Mouse (Mus musculus) gastrocnemius, postnatal 10 days (tissue): ENCODE measurements around the gene Abhd14b. TPM values are rescaled to one million over a fixed set of nuclear protein-coding genes. Genes with fewer than 3 reads are reported as not detected.

Experiments used
- DNase-seq: peaks from one replicate; pipeline ENCODE4 v3.0.0; 2021; ENCODE audit warnings: mixed read lengths
- long read RNA-seq, 2 experiments: library from polyadenylated mRNA; stranded (forward); transcript quantifications; one replicate each; pipeline ENCODE4 v2.0.0; 2021
- total RNA-seq, 2 experiments: library from RNA; stranded (reverse); gene quantifications; 2 replicates each; pipeline ENCODE4 v1.2.3; 2021

Gene Abhd14b
- 1 to 10 TPM; 6.3 to 7.5 TPM for total RNA-seq
- long read RNA-seq, experiment 1, partial matches to known transcripts, result 2 of 9 reads
- long read RNA-seq, experiment 1, other reads (novel, unspliced or antisense), result 3 of 9 reads
- long read RNA-seq, experiment 2, partial matches to known transcripts, result 1 of 6 reads
- long read RNA-seq, experiment 2, other reads (novel, unspliced or antisense), result 1 of 6 reads

DNA sequence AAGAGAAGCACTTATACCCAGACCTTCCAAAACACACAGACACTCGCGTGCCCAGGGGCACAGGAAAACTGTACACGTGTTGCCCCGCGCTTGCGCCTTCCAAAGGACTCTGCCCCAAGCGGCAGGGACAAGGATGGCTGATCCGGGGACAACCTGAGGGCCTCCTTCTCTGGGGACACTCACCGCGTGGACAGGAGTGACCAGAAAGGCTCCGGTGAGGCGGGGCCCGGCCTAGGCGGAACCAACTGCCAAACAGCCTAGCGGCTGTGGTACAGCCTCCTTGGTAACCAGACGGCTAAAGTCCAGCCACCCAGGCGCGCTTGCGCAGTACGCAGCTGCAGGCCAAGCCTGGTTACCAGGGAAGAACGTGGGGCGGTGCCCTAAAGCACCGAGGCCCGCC is at the start of gene Abhd14b, which contains the start of gene Abhd14a:
Gene Abhd14b, plus strand, starts transcription at position 112 of the 400 bp plus-strand sequence.
Gene Abhd14a, minus strand, starts transcription at position 331 of the 400 bp plus-strand sequence.
- peak; percentile 93 for DNase-seq

DNA sequence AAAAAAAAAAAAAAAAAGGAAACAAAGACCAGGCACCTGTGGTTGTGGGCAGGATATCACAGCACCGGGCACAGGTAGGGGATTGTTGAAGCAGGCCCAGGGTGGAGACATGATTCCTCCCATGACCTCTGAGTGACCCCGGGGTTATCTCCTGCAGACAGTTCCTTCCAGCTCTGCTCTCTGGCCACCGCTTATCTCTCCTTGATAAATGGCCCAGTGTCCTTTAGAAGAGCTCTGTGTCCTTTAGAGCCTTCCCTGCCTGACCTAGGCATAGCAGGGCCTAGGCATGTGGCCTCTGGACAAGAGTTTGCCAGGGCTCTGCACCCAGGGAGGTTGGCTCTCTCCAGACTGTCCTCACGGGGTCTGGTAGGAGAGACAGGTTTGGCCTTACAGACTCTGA is 49.5 kb upstream of the Abhd14b start:
- no peak for DNase-seq

DNA sequence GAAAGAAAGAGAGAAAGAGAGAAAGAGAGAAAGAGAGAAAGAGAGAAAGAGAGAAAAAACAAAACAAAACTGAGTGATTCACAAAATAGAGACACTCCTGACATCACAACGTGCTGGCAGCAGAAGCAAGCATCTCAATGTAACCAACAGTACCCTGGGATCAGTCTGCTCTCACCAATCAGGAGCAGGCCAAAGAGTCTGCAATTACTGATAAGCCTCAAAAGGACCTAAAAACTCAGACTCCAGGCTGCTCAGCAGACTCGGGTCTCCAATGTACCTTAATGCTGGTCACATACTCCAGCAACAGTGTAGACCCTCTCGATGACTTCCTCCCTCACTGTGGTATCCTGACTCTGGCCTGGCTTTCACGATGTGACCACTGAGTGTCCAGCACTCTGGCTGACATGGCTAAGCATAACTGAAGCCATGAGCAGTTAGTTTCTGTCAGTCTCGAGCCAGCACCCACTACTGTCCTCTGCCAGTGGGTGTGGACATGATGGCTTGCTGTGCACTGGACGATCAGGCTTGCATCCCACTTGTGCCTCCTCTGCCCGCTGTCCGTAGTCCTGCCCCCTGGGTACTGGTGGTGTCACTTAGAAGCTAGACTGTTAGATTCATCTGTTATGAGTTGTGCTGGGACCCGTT is 48.5 kb upstream of the Abhd14b start:
- no peak for DNase-seq

DNA sequence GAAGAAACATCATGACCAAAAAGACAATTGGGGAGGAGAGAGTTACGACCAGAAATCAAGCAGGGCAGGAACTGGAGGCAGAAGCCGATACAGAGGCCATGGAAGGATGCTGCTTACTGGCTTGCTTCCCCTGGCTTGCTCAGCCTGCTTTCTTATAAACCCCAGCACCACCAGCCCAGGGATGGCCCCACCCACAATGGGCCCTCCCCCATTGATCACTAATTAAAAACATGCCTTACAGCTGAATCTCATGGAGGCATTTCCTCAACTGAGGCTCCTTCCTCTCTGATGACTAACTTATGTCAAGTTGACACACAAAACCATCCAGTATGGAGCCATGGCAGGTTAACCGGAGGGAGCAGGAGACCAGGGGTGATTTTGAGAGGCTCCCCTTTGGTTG is 47.5 kb upstream of the Abhd14b start:
- no peak for DNase-seq

DNA sequence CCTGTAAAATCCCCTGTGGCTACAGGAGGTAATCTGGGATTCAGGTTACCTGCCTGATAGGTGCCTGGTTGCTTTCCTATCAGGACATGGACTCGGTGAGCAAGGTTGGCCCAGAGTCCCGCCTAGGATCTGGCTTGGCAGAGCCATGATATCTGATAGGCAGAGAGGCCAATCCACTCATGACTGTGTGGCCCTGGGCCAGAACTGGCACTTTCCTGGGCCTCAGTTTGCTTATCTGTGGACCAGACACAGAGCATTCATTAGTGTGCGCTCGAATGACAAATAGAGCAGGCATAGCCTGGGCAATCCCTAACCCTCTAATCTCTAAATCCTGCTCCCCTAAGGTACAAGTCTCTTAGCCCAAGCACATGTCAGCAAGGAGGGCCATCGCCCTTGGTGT is 45.1 kb upstream of the Abhd14b start:
- no peak for DNase-seq

DNA sequence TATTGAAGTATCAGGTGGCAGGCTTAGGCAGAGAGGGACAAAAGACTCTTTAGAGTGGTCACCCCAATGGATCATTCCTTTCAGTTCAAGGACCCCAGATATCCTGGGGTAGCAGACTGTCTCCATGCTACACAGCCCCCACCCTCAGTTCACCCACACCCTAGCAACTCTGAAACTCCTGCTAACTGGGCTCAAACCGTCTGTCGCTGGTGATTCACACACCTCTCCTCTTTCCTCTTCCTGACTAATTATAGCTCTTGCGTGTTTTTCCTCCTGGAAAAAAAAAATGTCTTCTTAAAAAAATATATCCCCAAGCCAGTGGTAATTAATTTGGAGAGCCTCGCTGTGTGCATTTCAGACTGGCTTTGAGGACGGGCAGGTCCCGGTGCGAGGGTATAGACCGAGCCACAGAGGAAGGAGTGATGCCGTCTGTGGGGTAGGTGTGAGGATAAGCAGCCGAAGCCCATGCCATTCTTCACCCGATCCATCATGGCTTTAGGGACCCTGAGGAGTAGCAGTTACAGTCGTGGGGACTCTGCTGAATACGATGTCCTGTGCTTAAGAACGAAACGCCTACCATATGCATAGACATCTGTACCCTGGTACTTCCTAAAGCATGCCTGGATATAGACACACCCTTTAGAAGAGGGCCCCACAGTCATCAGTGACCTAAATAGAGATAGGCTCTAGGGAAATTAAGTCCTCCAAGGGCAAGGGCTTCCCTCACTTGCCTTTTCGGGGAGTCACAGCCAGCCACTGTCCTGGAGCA is 44.5 kb upstream of the Abhd14b start:
- DNase-seq, result no peak

DNA sequence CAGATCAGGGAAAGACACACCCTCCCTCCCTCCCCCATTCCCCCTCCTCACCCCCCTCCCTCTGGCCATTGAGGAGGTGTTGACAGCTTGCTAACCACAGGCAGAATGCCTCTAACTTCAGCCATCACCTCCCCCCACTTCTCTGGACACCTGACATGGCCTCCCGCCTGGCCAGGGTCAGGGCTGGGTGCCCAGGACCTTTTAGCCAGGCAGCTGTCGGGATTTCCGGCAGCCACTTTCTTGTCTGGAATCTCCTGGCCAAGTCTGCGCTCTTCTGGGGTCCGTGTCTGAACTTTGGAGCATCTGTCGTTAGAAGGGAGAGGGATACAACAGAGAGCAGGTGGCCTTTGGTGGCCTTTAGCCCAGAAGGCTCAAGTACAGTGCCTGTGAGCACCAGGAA is 42.0 kb upstream of the Abhd14b start:
- DNase-seq, result peak; percentile 71

DNA sequence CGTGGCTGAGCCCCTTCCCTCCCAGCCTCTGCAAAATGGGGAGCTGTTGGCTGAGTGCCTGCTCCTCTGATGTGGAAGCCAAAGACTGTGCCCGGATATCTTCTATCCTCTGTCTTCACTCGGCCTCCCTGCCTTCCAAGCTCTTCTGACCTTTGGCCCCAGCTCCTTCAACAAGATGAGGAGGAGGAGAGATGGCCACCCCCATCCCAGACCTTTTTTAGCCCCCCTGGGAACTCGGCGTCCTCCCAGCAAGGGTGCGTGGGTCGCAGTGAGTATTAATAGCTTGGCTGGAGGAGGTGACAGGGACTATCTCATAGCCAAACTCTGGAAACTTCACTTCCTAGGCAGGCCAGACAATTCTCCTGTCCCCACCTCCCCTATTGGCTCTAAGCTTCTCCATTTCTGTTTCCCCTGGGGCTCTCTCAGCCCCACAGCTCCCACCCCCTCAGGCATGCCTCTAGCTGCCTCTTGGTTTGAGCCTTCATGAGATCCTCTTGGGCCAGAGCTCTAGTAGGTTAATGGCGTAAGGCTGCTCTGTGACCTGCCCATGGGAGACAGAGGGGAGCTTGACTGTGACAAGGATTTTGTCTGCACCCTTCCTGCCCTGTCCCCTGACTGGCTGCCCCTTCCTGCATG is 40.7 kb upstream of the Abhd14b start:
- no peak for DNase-seq

- no peak for DNase-seq
Observed at GRCm38 (mm10) chr9:106409096-106409495, 38.2 kb upstream of the Abhd14b start.

- no peak for DNase-seq
Observed at GRCm38 (mm10) chr9:106410086-106410650, 37.1 kb upstream of the Abhd14b start.

GRCm38 (mm10) chr9:106411091-106411594 is 36.1 kb upstream of the Abhd14b start:
- DNase-seq, result no peak

DNA sequence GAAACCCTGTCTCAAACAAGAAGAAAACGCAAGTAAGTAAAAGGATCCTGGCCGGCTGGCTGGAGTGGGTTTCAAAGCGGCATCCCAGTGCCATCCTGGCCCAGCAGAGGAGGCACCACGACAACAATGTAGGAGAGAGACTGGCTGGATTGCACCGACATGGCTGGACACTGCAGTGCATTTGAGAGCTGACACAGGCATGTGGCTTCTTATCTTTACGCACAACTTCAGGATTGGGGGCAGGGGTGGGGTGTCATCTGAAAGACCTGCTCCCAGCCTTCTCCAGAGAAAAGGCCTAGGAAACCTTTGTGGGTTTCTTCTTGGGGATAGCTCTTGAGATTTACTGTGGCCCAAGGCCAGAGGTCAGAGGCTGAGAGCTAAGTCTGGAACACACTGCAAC is 35.5 kb upstream of the Abhd14b start:
- no peak for DNase-seq

DNA sequence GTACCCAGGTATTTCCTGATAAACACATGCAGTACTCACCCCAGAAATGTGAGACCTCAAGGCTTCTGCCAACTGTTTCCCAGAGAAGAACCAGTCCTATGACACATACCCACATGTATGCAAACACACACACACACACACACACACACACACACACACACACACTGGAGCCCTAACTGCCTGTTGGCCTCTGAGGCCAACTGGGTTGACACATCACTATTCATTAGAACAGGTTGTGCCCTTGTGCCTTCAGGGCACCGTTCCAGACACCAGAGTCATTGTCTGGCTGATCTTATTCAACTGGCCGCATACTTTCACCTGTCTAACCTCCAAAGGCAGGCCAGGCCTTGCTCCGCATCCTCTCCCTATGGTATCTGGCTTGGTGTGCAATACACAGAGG is 35.0 kb upstream of the Abhd14b start:
- no peak for DNase-seq

DNA sequence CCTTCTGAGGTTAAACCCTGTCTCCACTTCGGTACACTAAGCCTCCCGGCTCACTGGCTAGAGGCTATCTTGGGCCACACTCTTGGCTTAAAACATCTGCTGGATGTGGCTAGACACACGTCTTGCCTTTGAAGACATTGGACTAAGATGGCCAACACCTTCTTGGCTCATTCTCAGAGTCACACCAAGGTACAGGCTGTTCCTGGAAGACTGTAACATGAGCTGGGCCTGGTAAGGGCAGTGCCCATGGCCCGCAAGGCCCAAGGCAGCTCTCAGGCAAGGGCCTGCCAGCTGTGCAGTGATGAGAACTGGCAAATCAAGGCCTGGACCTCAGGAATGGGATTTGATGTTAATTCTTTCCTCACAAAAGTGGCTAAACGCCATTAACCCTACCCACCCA is 33.7 kb upstream of the Abhd14b start:
- DNase-seq, result no peak

GRCm38 (mm10) chr9:106416826-106417225 is 30.4 kb upstream of the Abhd14b start:
- no peak for DNase-seq

GRCm38 (mm10) chr9:106417841-106418625 is 29.2 kb upstream of the Abhd14b start:
- peak; percentile 86 for DNase-seq

- no peak for DNase-seq
Observed at GRCm38 (mm10) chr9:106420608-106421007, 26.7 kb upstream of the Abhd14b start.

- no peak for DNase-seq
Observed at GRCm38 (mm10) chr9:106421033-106421864, 26.0 kb upstream of the Abhd14b start.

GRCm38 (mm10) chr9:106421865-106422160 is 25.4 kb upstream of the Abhd14b start:
- peak; percentile 83 for DNase-seq

GRCm38 (mm10) chr9:106428719-106429220 is 18.5 kb upstream of the Abhd14b start:
- no peak for DNase-seq
